Mouse (Mus musculus) C2C12 (cell line): ENCODE data around the gene Magi1.

ENCODE experiments used
- CEBPB ChIP-seq: IDR thresholded peaks from one replicate; pipeline ENCODE4 v1.6.1; 2011; ENCODE audit warnings: low read depth, mild to moderate bottlenecking, control low read depth, moderate library complexity
- CTCF ChIP-seq: IDR thresholded peaks from one replicate; pipeline ENCODE4 v1.5.1; 2011; ENCODE audit not compliant: control insufficient read depth, insufficient read depth, insufficient read length
- FOSL1 ChIP-seq: IDR thresholded peaks from one replicate; pipeline ENCODE4 v1.8.0; 2011; ENCODE audit warnings: mild to moderate bottlenecking, low read length; ENCODE audit not compliant: poor library complexity, insufficient read depth, severe bottlenecking
- MAX ChIP-seq: IDR thresholded peaks from one replicate; pipeline ENCODE4 v1.6.1; 2011; ENCODE audit warnings: mild to moderate bottlenecking, control low read depth
- USF1 ChIP-seq: IDR thresholded peaks from one replicate; pipeline ENCODE4 v1.6.1; 2011; ENCODE audit warnings: low read depth, mild to moderate bottlenecking, control low read depth, moderate library complexity

GRCm38 (mm10) chr6:93873536-93873935 lies 410.2 kb downstream of the Magi1 start:
- TF ChIP-seq CTCF, result no peak
- no peak for TF ChIP-seq MAX
- TF ChIP-seq FOSL1, result no peak
- TF ChIP-seq CEBPB, result no peak
- TF ChIP-seq USF1, result no peak
